Mouse (Mus musculus): Measurements from ENCODE around the gene Crtc3. TPM values are rescaled to one million over a fixed set of nuclear protein-coding genes. Genes with fewer than 3 reads are reported as not detected.

Crtc3 gene
- polyA plus RNA-seq, 1 experiment from 2014 or later, result 4.3 TPM

GRCm38 (mm10) chr7:80575750-80576149 is 112.9 kb downstream of the Crtc3 start:
- 19% methylated on average over 9 of the region's 9 CpGs for WGBS (ENCODE audit: insufficient replicate concordance)
- no peak overlapping the region for H3K4me3 ChIP-seq (ENCODE audit: low read depth, low read length)
- H3K9ac ChIP-seq (ENCODE audit: low read depth, low read length), result no peak overlapping the region
- H3K9me3 ChIP-seq (replicated peaks; ENCODE audit: control insufficient read depth, low read length), result no peaks in the 10 kb centered on the region
- no peak overlapping the region for H3K4me2 ChIP-seq (ENCODE audit: low read depth, low read length)
- no peaks in the 10 kb centered on the region for H3K27me3 ChIP-seq (ENCODE audit: control insufficient read depth, insufficient read depth, low read depth, low read length)
- no peak overlapping the region for H3K27ac ChIP-seq (ENCODE audit: low read length)
- no peak for ATAC-seq (ENCODE audit: low read depth)
- no peaks in the 10 kb centered on the region; the same call in 1 of the 2 replicates for H3K4me1 ChIP-seq (ENCODE audit: control insufficient read depth, low read depth, low read length)
- no peaks in the 10 kb centered on the region for H3K36me3 ChIP-seq (ENCODE audit: control insufficient read depth, insufficient read depth)

GRCm38 (mm10) chr7:80573076-80573475 is 115.6 kb downstream of the Crtc3 start:
- no peak overlapping the region for H3K4me2 ChIP-seq (ENCODE audit: low read depth, low read length)
- no peak overlapping the region for H3K27ac ChIP-seq (ENCODE audit: low read length)
- WGBS (ENCODE audit: insufficient replicate concordance), result 53% methylated on average over 3 of the region's 3 CpGs
- no peak overlapping the region for H3K9ac ChIP-seq (ENCODE audit: low read depth, low read length)
- no peaks in the 10 kb centered on the region for H3K9me3 ChIP-seq (replicated peaks; ENCODE audit: control insufficient read depth, low read length)
- no peaks in the 10 kb centered on the region for H3K27me3 ChIP-seq (ENCODE audit: control insufficient read depth, insufficient read depth, low read depth, low read length)
- no peaks in the 10 kb centered on the region for H3K36me3 ChIP-seq (ENCODE audit: control insufficient read depth, insufficient read depth)
- no peaks in the 10 kb centered on the region; the same call in 1 of the 2 replicates for H3K4me1 ChIP-seq (ENCODE audit: control insufficient read depth, low read depth, low read length)
- no peak for ATAC-seq (ENCODE audit: low read depth)
- H3K4me3 ChIP-seq (ENCODE audit: low read depth, low read length), result no peak overlapping the region

- 77% methylated on average over 8 of the region's 8 CpGs for WGBS (ENCODE audit: insufficient replicate concordance)
Measured at GRCm38 (mm10) chr7:80567982-80568381, 120.7 kb downstream of the Crtc3 start.

GRCm38 (mm10) chr7:80561931-80562330 is 126.7 kb downstream of the Crtc3 start:
- ATAC-seq (ENCODE audit: low read depth), result no peak
- Histone ChIP-seq H3K9me3 (replicated peaks; ENCODE audit: control insufficient read depth, low read length) (no peaks in the 10 kb centered on the region), H3K4me1 (ENCODE audit: control insufficient read depth, low read depth, low read length) (no peaks in the 10 kb centered on the region; the same call in 1 of the 2 replicates), H3K4me2 (ENCODE audit: low read depth, low read length) (no peak overlapping the region), H3K27ac (ENCODE audit: low read length) (no peak overlapping the region), H3K36me3 (ENCODE audit: control insufficient read depth, insufficient read depth) (no peaks in the 10 kb centered on the region), H3K9ac (ENCODE audit: low read depth, low read length) (no peak overlapping the region), H3K4me3 (ENCODE audit: low read depth, low read length) (no peak overlapping the region), H3K27me3 (ENCODE audit: control insufficient read depth, insufficient read depth, low read depth, low read length) (no peaks in the 10 kb centered on the region)
- 67% methylated on average over 5 of the region's 5 CpGs for WGBS (ENCODE audit: insufficient replicate concordance)

More at GRCm38 (mm10) chr7:80567982-80568381, 120.7 kb downstream of the Crtc3 start:
- no peaks in the 10 kb centered on the region for H3K27me3 ChIP-seq (ENCODE audit: control insufficient read depth, insufficient read depth, low read depth, low read length)
- no peaks in the 10 kb centered on the region for H3K36me3 ChIP-seq (ENCODE audit: control insufficient read depth, insufficient read depth)
- no peak overlapping the region for H3K4me2 ChIP-seq (ENCODE audit: low read depth, low read length)
- no peaks in the 10 kb centered on the region for H3K4me1 ChIP-seq (ENCODE audit: control insufficient read depth, low read depth, low read length)
- H3K4me3 ChIP-seq (ENCODE audit: low read depth, low read length), result no peak overlapping the region
- no peaks in the 10 kb centered on the region for H3K9me3 ChIP-seq (replicated peaks; ENCODE audit: control insufficient read depth, low read length)
- H3K27ac ChIP-seq (ENCODE audit: low read length), result no peak overlapping the region
- ATAC-seq (ENCODE audit: low read depth), result no peak
- no peak overlapping the region for H3K9ac ChIP-seq (ENCODE audit: low read depth, low read length)

GRCm38 (mm10) chr7:80561271-80561670 is 127.4 kb downstream of the Crtc3 start:
- Histone ChIP-seq H3K4me1 (ENCODE audit: control insufficient read depth, low read depth, low read length) (no peaks in the 10 kb centered on the region; the same call in 1 of the 2 replicates), H3K27me3 (ENCODE audit: control insufficient read depth, insufficient read depth, low read depth, low read length) (no peaks in the 10 kb centered on the region), H3K9me3 (replicated peaks; ENCODE audit: control insufficient read depth, low read length) (no peaks in the 10 kb centered on the region), H3K9ac (ENCODE audit: low read depth, low read length) (no peak overlapping the region), H3K36me3 (ENCODE audit: control insufficient read depth, insufficient read depth) (no peaks in the 10 kb centered on the region), H3K4me2 (ENCODE audit: low read depth, low read length) (no peak overlapping the region), H3K4me3 (ENCODE audit: low read depth, low read length) (no peak overlapping the region), H3K27ac (ENCODE audit: low read length) (no peak overlapping the region)
- no peak for ATAC-seq (ENCODE audit: low read depth)
- 59% methylated on average over 9 of the region's 9 CpGs for WGBS (ENCODE audit: insufficient replicate concordance)

GRCm38 (mm10) chr7:80558572-80558971 is 130.1 kb downstream of the Crtc3 start:
- no peak overlapping the region for H3K4me3 ChIP-seq (ENCODE audit: low read depth, low read length)
- no peaks in the 10 kb centered on the region for H3K9me3 ChIP-seq (replicated peaks; ENCODE audit: control insufficient read depth, low read length)
- no peaks in the 10 kb centered on the region; the same call in 1 of the 2 replicates for H3K4me1 ChIP-seq (ENCODE audit: control insufficient read depth, low read depth, low read length)
- H3K9ac ChIP-seq (ENCODE audit: low read depth, low read length), result no peak overlapping the region
- ATAC-seq (ENCODE audit: low read depth), result no peak
- H3K4me2 ChIP-seq (ENCODE audit: low read depth, low read length), result no peak overlapping the region
- no peaks in the 10 kb centered on the region for H3K36me3 ChIP-seq (ENCODE audit: control insufficient read depth, insufficient read depth)
- H3K27me3 ChIP-seq (ENCODE audit: control insufficient read depth, insufficient read depth, low read depth, low read length), result no peaks in the 10 kb centered on the region
- WGBS (ENCODE audit: insufficient replicate concordance), result 62% methylated on average over 5 of the region's 5 CpGs
- no peak overlapping the region for H3K27ac ChIP-seq (ENCODE audit: low read length)

- Histone ChIP-seq H3K4me3 (ENCODE audit: low read depth, low read length) (no peak overlapping the region), H3K27ac (ENCODE audit: low read length) (no peak overlapping the region), H3K4me2 (ENCODE audit: low read depth, low read length) (no peak overlapping the region), H3K36me3 (ENCODE audit: control insufficient read depth, insufficient read depth) (no peaks in the 10 kb centered on the region), H3K9ac (ENCODE audit: low read depth, low read length) (no peak overlapping the region), H3K4me1 (ENCODE audit: control insufficient read depth, low read depth, low read length) (no peaks in the 10 kb centered on the region; the same call in 1 of the 2 replicates), H3K27me3 (ENCODE audit: control insufficient read depth, insufficient read depth, low read depth, low read length) (no peaks in the 10 kb centered on the region), H3K9me3 (replicated peaks; ENCODE audit: control insufficient read depth, low read length) (no peaks in the 10 kb centered on the region)
- WGBS (ENCODE audit: insufficient replicate concordance), result 34% methylated on average over 8 of the region's 8 CpGs
- ATAC-seq (ENCODE audit: low read depth), result no peak
Measured at GRCm38 (mm10) chr7:80558101-80558500, 130.6 kb downstream of the Crtc3 start.

- no peak for ATAC-seq (ENCODE audit: low read depth)
- H3K9ac ChIP-seq (ENCODE audit: low read depth, low read length), result no peak overlapping the region
- no peaks in the 10 kb centered on the region for H3K36me3 ChIP-seq (ENCODE audit: control insufficient read depth, insufficient read depth)
- no peaks in the 10 kb centered on the region; the same call in 1 of the 2 replicates for H3K4me1 ChIP-seq (ENCODE audit: control insufficient read depth, low read depth, low read length)
- no peak overlapping the region for H3K4me3 ChIP-seq (ENCODE audit: low read depth, low read length)
- 70% methylated on average over 4 of the region's 4 CpGs for WGBS (ENCODE audit: insufficient replicate concordance)
- no peak overlapping the region for H3K27ac ChIP-seq (ENCODE audit: low read length)
- no peaks in the 10 kb centered on the region for H3K9me3 ChIP-seq (replicated peaks; ENCODE audit: control insufficient read depth, low read length)
- H3K4me2 ChIP-seq (ENCODE audit: low read depth, low read length), result no peak overlapping the region
- no peaks in the 10 kb centered on the region for H3K27me3 ChIP-seq (ENCODE audit: control insufficient read depth, insufficient read depth, low read depth, low read length)
Measured at GRCm38 (mm10) chr7:80557161-80557560, 131.5 kb downstream of the Crtc3 start.

GRCm38 (mm10) chr7:80556166-80556565 is 132.5 kb downstream of the Crtc3 start:
- Histone ChIP-seq H3K4me1 (ENCODE audit: control insufficient read depth, low read depth, low read length) (no peaks in the 10 kb centered on the region; the same call in 1 of the 2 replicates), H3K9me3 (replicated peaks; ENCODE audit: control insufficient read depth, low read length) (no peaks in the 10 kb centered on the region), H3K27me3 (ENCODE audit: control insufficient read depth, insufficient read depth, low read depth, low read length) (no peaks in the 10 kb centered on the region), H3K4me2 (ENCODE audit: low read depth, low read length) (no peak overlapping the region), H3K27ac (ENCODE audit: low read length) (no peak overlapping the region), H3K9ac (ENCODE audit: low read depth, low read length) (no peak overlapping the region), H3K4me3 (ENCODE audit: low read depth, low read length) (no peak overlapping the region), H3K36me3 (ENCODE audit: control insufficient read depth, insufficient read depth) (no peaks in the 10 kb centered on the region)
- 69% methylated on average over 3 of the region's 3 CpGs for WGBS (ENCODE audit: insufficient replicate concordance)
- ATAC-seq (ENCODE audit: low read depth), result no peak
